Mouse (Mus musculus) megakaryocyte, embryonic 14.5 days (primary cell): Measurements from ENCODE around the gene Fzr1.

Source experiments
- FLI1 ChIP-seq: IDR thresholded peaks from 2 replicates; pipeline ENCODE4 v1.6.1; 2012; ENCODE audit warnings: low read length, inconsistent platforms, mixed read lengths
- GATA1 ChIP-seq: IDR thresholded peaks from 3 replicates; pipeline ENCODE4 v1.6.1; 2012; ENCODE audit warnings: mixed read lengths, low read length, inconsistent platforms, borderline replicate concordance

GRCm38 (mm10) chr10:81358841-81359240, 19.5 kb downstream of the Fzr1 start:
- TF ChIP-seq GATA1: no peak
- TF ChIP-seq FLI1: no peak
